Mouse (Mus musculus) heart, embryonic 13.5 days (tissue): ENCODE data around the gene Mvp. TPM values are rescaled to one million over a fixed set of nuclear protein-coding genes. Genes with fewer than 3 reads are reported as not detected.

Experiments
- ATAC-seq: fragments of 200-750 bp; cut with Nextera tagmentation; 2 replicates; pipeline ENCODE4 v1.8.0; 2017; ENCODE audit warnings: moderate TSS enrichment; ENCODE audit not compliant: insufficient number of reproducible peaks, low FRiP score, low TSS enrichment; ENCODE audit errors: extremely low read depth
- H3K27ac ChIP-seq: fragments of 300-500 bp; sonication (generic); replicated peaks from 2 replicates; pipeline ENCODE4 v1.5.1; 2015; ENCODE audit warnings: moderate library complexity, mild to moderate bottlenecking, inconsistent platforms
- H3K27me3 ChIP-seq: fragments of 300-500 bp; sonication (generic); replicated peaks from 2 replicates; pipeline ENCODE4 v1.6.1; 2015; ENCODE audit warnings: mild to moderate bottlenecking, inconsistent platforms
- H3K36me3 ChIP-seq: fragments of 300-500 bp; sonication (generic); 2 replicates; pipeline ENCODE4 v1.6.1; 2015; ENCODE audit warnings: mild to moderate bottlenecking, inconsistent platforms
- H3K4me1 ChIP-seq: fragments of 300-500 bp; sonication (generic); 2 replicates; pipeline ENCODE4 v1.6.1; 2015; ENCODE audit warnings: inconsistent platforms
- H3K4me2 ChIP-seq: fragments of 300-500 bp; sonication (generic); 2 replicates; pipeline ENCODE4 v1.6.1; 2015; ENCODE audit warnings: inconsistent platforms, mild to moderate bottlenecking, moderate library complexity
- H3K4me3 ChIP-seq: fragments of 300-500 bp; sonication (generic); 2 replicates; pipeline ENCODE4 v1.5.1; 2015; ENCODE audit warnings: moderate library complexity, mild to moderate bottlenecking, inconsistent platforms
- H3K9ac ChIP-seq: fragments of 300-500 bp; sonication (generic); 2 replicates; pipeline ENCODE4 v1.6.1; 2015; ENCODE audit warnings: inconsistent platforms, mild to moderate bottlenecking, moderate library complexity
- H3K9me3 ChIP-seq: fragments of 300-500 bp; sonication (generic); 2 replicates; pipeline ENCODE4 v1.6.1; 2016; ENCODE audit warnings: inconsistent platforms
- WGBS: fragments of 180-500 bp; shearing (Covaris S2); methylation state at CpG from one replicate; pipeline ENCODE4 v1.1.7; 2015; ENCODE audit warnings: mixed read lengths; 5-methylcytosine and 5-hydroxymethylcytosine counted together
- polyA plus RNA-seq: library from polyadenylated mRNA; unstranded; fragments of >200 nt; fragmentation: Nextera tagmentation; extraction: Ambion mirVana; gene quantifications from 2 replicates; pipeline ENCODE4 v1.2.1, GENCODE M21; 2015

Mvp gene
- polyA plus RNA-seq, 1 experiment from 2014 or later = 11.9 TPM

- Histone ChIP-seq H3K4me2 (no peak overlapping the region), H3K27me3 (no peaks in the 10 kb centered on the region), H3K27ac (no peak overlapping the region), H3K4me3 (no peak overlapping the region), H3K36me3 (peaks cover 32% of the 10 kb centered on the region), H3K4me1 (peaks cover 48% of the 10 kb centered on the region), H3K9me3 (no peaks in the 10 kb centered on the region), H3K9ac (no peak overlapping the region)
- 94% methylated on average over 2 of the region's 2 CpGs for WGBS
- no peak for ATAC-seq
Observed at GRCm38 (mm10) chr7:127011051-127011450, 3.4 kb downstream of the Mvp start.

- Histone ChIP-seq H3K27me3 (no peaks in the 10 kb centered on the region), H3K9me3 (no peaks in the 10 kb centered on the region), H3K36me3 (peaks cover 22% of the 10 kb centered on the region), H3K27ac (peak overlapping the region; percentile 84), H3K9ac (peak overlapping the region; percentile 56; the same call in 1 of the 2 replicates), H3K4me2 (no peak overlapping the region), H3K4me3 (no peak overlapping the region), H3K4me1 (peaks cover 35% of the 10 kb centered on the region)
- 82% methylated on average over 17 of the region's 17 CpGs for WGBS
- no peak for ATAC-seq
Observed at GRCm38 (mm10) chr7:127009307-127010085, 4.9 kb downstream of the Mvp start.

GRCm38 (mm10) chr7:127008239-127009019 lies 6.0 kb downstream of the Mvp start:
- Histone ChIP-seq H3K4me2 (no peak overlapping the region; the same call in 1 of the 2 replicates), H3K4me1 (peaks cover 24% of the 10 kb centered on the region), H3K36me3 (peaks cover 19% of the 10 kb centered on the region), H3K9me3 (no peaks in the 10 kb centered on the region), H3K9ac (peak overlapping the region; percentile 56), H3K27me3 (no peaks in the 10 kb centered on the region), H3K27ac (peak overlapping the region; percentile 84), H3K4me3 (no peak overlapping the region)
- ATAC-seq = no peak; the same call in none of the 2 replicates
- WGBS = 36% methylated on average over 9 of the region's 9 CpGs

GRCm38 (mm10) chr7:127007313-127008024 lies 7.0 kb downstream of the Mvp start:
- Histone ChIP-seq H3K9ac (no peak overlapping the region), H3K4me1 (peaks cover 22% of the 10 kb centered on the region), H3K4me2 (no peak overlapping the region), H3K9me3 (no peaks in the 10 kb centered on the region), H3K27me3 (no peaks in the 10 kb centered on the region), H3K36me3 (peaks cover 10% of the 10 kb centered on the region), H3K4me3 (no peak overlapping the region), H3K27ac (peak overlapping the region; percentile 84; the same call in 1 of the 2 replicates)
- WGBS = 83% methylated on average over 6 of the region's 6 CpGs
- no peak for ATAC-seq

- Histone ChIP-seq H3K9ac (no peak overlapping the region), H3K4me3 (no peak overlapping the region), H3K4me1 (peaks cover 20% of the 10 kb centered on the region), H3K9me3 (no peaks in the 10 kb centered on the region), H3K27me3 (no peaks in the 10 kb centered on the region), H3K27ac (no peak overlapping the region), H3K36me3 (no peaks in the 10 kb centered on the region), H3K4me2 (no peak overlapping the region)
- whole genome bisulfite sequencing = 85% methylated on average over 4 of the region's 4 CpGs
- ATAC-seq = no peak
Observed at GRCm38 (mm10) chr7:127004122-127004875, 10.1 kb downstream of the Mvp start.

- no peak for ATAC-seq
- Histone ChIP-seq H3K4me3 (no peak overlapping the region), H3K36me3 (no peaks in the 10 kb centered on the region), H3K27ac (no peak overlapping the region), H3K27me3 (no peaks in the 10 kb centered on the region), H3K4me1 (peaks cover 13% of the 10 kb centered on the region), H3K9ac (no peak overlapping the region), H3K4me2 (no peak overlapping the region), H3K9me3 (no peaks in the 10 kb centered on the region)
- WGBS = 85% methylated on average over 5 of the region's 5 CpGs
Observed at GRCm38 (mm10) chr7:127003620-127004019, 10.8 kb downstream of the Mvp start.

- H3K9me3 ChIP-seq = 0 out of 2 replicates have a peak, but pooled peaks cover 3% of the 10 kb centered on the region
- H3K27ac ChIP-seq = no peak overlapping the region
- no peaks in the 10 kb centered on the region for H3K4me1 ChIP-seq
- no peak overlapping the region for H3K9ac ChIP-seq
- H3K4me3 ChIP-seq = no peak overlapping the region
- no peaks in the 10 kb centered on the region for H3K27me3 ChIP-seq
- ATAC-seq = no peak
- no peak overlapping the region for H3K4me2 ChIP-seq
- 62% methylated on average over 10 of the region's 10 CpGs for WGBS
- peaks cover 22% of the 10 kb centered on the region for H3K36me3 ChIP-seq
Observed at GRCm38 (mm10) chr7:126999568-126999967, 14.9 kb downstream of the Mvp start.

GRCm38 (mm10) chr7:126996449-126996848 lies 18.0 kb downstream of the Mvp start:
- no peaks in the 10 kb centered on the region; the same call in 1 of the 2 replicates for H3K27me3 ChIP-seq
- WGBS = 74% methylated on average over 4 of the region's 4 CpGs
- H3K9ac ChIP-seq = no peak overlapping the region
- H3K4me2 ChIP-seq = no peak overlapping the region
- no peak overlapping the region for H3K27ac ChIP-seq
- H3K4me1 ChIP-seq = no peaks in the 10 kb centered on the region
- H3K36me3 ChIP-seq = peaks cover 22% of the 10 kb centered on the region
- H3K4me3 ChIP-seq = no peak overlapping the region
- no peak for ATAC-seq
- 0 out of 2 replicates have a peak, but pooled peaks cover 3% of the 10 kb centered on the region for H3K9me3 ChIP-seq

- WGBS = 60% methylated on average over 8 of the region's 8 CpGs
- H3K27me3 ChIP-seq = no peaks in the 10 kb centered on the region; the same call in 1 of the 2 replicates
- H3K9me3 ChIP-seq = no peaks in the 10 kb centered on the region
- H3K36me3 ChIP-seq = 0 out of 2 replicates have a peak, but pooled peaks cover 2% of the 10 kb centered on the region
- no peak overlapping the region for H3K4me3 ChIP-seq
- H3K27ac ChIP-seq = no peak overlapping the region
- H3K9ac ChIP-seq = no peak overlapping the region
- ATAC-seq = no peak
- peaks cover 5% of the 10 kb centered on the region; the same call in 1 of the 2 replicates for H3K4me1 ChIP-seq
- no peak overlapping the region for H3K4me2 ChIP-seq
Observed at GRCm38 (mm10) chr7:126988816-126989215, 25.6 kb downstream of the Mvp start.

GRCm38 (mm10) chr7:126986319-126986718 lies 28.1 kb downstream of the Mvp start:
- Histone ChIP-seq H3K9me3 (no peaks in the 10 kb centered on the region), H3K27ac (no peak overlapping the region), H3K4me2 (no peak overlapping the region), H3K4me1 (peaks cover 5% of the 10 kb centered on the region; the same call in 1 of the 2 replicates), H3K36me3 (peaks cover 6% of the 10 kb centered on the region), H3K9ac (no peak overlapping the region), H3K27me3 (no peaks in the 10 kb centered on the region), H3K4me3 (no peak overlapping the region)
- no peak for ATAC-seq
- whole genome bisulfite sequencing = 38% methylated on average over 9 of the region's 9 CpGs
